Mouse (Mus musculus): Measurements from ENCODE around the gene Plekhg2. TPM values are rescaled to one million over a fixed set of nuclear protein-coding genes. Genes with fewer than 3 reads are reported as not detected.

Gene Plekhg2
- polyA plus RNA-seq, 1 experiment = not detected

DNA sequence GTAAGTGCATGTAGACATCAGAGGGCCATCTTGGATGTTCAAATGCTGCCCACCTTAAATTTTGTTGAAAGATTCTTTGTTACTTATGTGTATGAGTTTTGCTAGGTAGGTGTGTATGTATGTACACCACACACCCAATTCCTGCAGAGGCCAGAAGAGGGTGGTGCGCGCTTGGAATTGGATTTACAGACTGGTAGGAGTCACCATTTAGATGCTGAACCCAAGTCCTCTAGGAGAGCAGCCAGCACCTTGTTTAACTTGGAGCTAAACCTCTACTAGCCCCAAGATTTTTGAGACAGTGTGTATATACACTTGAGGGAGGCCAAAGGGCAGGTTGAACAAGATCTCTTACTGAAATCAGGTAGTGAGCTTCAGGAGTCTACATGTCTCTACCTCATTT lies 19.1 kb downstream of the Plekhg2 start:
- H3K4me1 ChIP-seq (ENCODE audit: control insufficient read depth, insufficient read depth, low read length) = peaks cover 7% of the 10 kb centered on the region
- 86% methylated on average over 2 of the region's 2 CpGs for WGBS
- H3K27ac ChIP-seq (ENCODE audit: insufficient read depth, low read depth, low read length) = no peak overlapping the region
- TF ChIP-seq CTCF (IDR thresholded peaks at IDR 0.05; ENCODE audit: insufficient read depth, low read depth, low read length) (no peak), POLR2A (IDR thresholded peaks at IDR 0.05; ENCODE audit: insufficient read depth, low read depth, low read length) (no peak)
- no peak overlapping the region for H3K4me3 ChIP-seq (ENCODE audit: insufficient read depth, low read depth, low read length)

GRCm38 (mm10) chr7:28351676-28352191 lies 20.7 kb downstream of the Plekhg2 start:
- Histone ChIP-seq H3K27ac (ENCODE audit: insufficient read depth, low read depth, low read length) (no peak overlapping the region), H3K4me1 (ENCODE audit: control insufficient read depth, insufficient read depth, low read length) (peaks cover 7% of the 10 kb centered on the region), H3K4me3 (ENCODE audit: insufficient read depth, low read depth, low read length) (no peak overlapping the region)
- TF ChIP-seq CTCF (IDR thresholded peaks at IDR 0.05; ENCODE audit: insufficient read depth, low read depth, low read length) = no peak
- no peak for TF ChIP-seq POLR2A (IDR thresholded peaks at IDR 0.05; ENCODE audit: insufficient read depth, low read depth, low read length)
- 40% methylated on average over 4 of the region's 4 CpGs for WGBS

DNA sequence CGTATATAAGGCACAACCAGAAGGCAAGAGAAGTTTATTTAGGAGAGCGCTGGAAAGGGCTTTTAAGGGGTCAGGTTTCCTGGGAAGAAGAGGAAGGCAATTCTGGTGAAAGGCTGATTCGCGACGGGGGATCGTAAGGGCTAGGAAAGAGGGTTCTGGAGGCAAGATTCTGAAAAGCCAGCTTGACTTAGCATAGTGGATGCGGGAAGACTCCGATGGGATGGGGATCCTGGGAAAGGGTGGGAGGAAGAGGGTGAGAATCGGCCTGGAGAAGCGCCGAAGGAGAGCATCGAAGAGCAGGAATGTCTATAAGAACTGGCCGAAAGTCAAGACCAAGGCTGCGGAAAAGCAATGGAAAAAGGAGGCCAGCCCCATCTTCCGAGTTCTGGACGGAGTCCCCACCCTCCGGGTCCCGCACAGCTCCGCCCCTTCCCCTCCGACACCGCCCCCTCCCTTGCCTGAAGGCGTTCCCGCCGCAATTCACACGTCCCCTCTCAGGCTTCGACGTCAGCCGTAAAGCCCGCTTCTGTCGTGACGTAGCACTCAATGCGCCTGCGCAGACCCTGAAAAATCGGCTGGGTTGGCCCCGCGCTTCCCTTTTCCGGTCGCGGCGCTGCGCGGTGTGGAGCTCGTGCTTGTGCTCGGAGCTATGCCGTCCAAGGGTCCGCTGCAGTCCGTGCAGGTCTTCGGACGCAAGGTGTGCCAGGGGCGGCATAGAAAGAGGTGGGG lies 22.1 kb downstream of the Plekhg2 start, which contains the start of gene Rps16:
TSS of gene Rps16 (plus strand) at position 498 of the 729 bp plus-strand sequence.
- peak; percentile 83 for TF ChIP-seq POLR2A (IDR thresholded peaks at IDR 0.05; ENCODE audit: insufficient read depth, low read depth, low read length)
- no peak for TF ChIP-seq CTCF (IDR thresholded peaks at IDR 0.05; ENCODE audit: insufficient read depth, low read depth, low read length)
- peak within 1 kb of the TSS; percentile 82 for H3K27ac ChIP-seq (ENCODE audit: insufficient read depth, low read depth, low read length)
- H3K4me3 ChIP-seq (ENCODE audit: insufficient read depth, low read depth, low read length) = peak within 1 kb of the TSS; percentile 84
- under 1% methylated on average over 50 of the region's 50 CpGs for WGBS
- peaks cover 7% of the 10 kb centered on the region for H3K4me1 ChIP-seq (ENCODE audit: control insufficient read depth, insufficient read depth, low read length)

GRCm38 (mm10) chr7:28348601-28349000 lies 23.8 kb downstream of the Plekhg2 start:
- Histone ChIP-seq H3K4me1 (ENCODE audit: control insufficient read depth, insufficient read depth, low read length) (peaks cover 7% of the 10 kb centered on the region), H3K27ac (ENCODE audit: insufficient read depth, low read depth, low read length) (no peak overlapping the region), H3K4me3 (ENCODE audit: insufficient read depth, low read depth, low read length) (no peak overlapping the region)
- 81% methylated on average over 7 of the region's 7 CpGs for WGBS
- TF ChIP-seq CTCF (IDR thresholded peaks at IDR 0.05; ENCODE audit: insufficient read depth, low read depth, low read length) = no peak
- TF ChIP-seq POLR2A (IDR thresholded peaks at IDR 0.05; ENCODE audit: insufficient read depth, low read depth, low read length) = no peak

DNA sequence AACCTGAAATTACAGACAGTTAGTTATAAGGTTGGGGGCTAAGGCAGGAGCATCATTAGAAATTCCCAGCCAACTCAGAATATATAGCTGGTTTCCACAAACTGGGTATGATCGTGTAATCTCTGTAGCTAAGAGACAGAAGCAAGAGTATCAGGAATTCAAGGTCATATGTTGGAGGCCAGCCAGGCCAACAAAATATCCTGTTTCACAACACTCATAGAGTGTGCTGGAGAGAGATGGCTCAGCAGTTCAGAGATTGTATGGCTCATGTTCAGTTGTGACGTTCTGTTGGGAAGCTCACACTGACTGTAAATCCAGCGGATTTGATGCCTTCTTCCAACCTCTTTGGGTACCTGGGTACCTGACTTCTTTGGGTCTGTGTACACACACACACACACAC lies 24.7 kb downstream of the Plekhg2 start:
- WGBS = 81% methylated on average over 3 of the region's 3 CpGs
- Histone ChIP-seq H3K4me1 (ENCODE audit: control insufficient read depth, insufficient read depth, low read length) (peaks cover 7% of the 10 kb centered on the region), H3K4me3 (ENCODE audit: insufficient read depth, low read depth, low read length) (no peak overlapping the region), H3K27ac (ENCODE audit: insufficient read depth, low read depth, low read length) (no peak overlapping the region)
- TF ChIP-seq CTCF (IDR thresholded peaks at IDR 0.05; ENCODE audit: insufficient read depth, low read depth, low read length) (no peak), POLR2A (IDR thresholded peaks at IDR 0.05; ENCODE audit: insufficient read depth, low read depth, low read length) (no peak)

DNA sequence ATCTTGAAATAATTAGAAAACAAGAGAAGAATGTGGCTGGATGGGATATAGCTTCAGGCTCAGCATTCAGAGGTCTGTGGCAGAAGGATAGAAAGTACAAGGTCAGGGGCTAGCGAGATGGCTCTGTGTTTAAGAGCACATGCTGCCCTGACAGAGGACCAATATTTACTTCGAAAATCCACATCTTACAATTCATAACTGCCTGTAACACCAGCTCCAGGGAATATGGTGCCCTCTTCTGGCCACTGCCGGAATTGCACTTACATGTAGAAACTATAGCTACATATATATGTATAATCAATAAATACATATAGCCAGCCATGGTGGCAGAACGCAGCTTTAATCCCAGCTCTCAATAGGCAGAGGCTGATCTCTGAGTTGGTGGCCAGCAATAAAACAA lies 27.8 kb downstream of the Plekhg2 start:
- Histone ChIP-seq H3K4me1 (ENCODE audit: control insufficient read depth, insufficient read depth, low read length) (no peaks in the 10 kb centered on the region), H3K4me3 (ENCODE audit: insufficient read depth, low read depth, low read length) (no peak overlapping the region), H3K27ac (ENCODE audit: insufficient read depth, low read depth, low read length) (no peak overlapping the region)
- no peak for TF ChIP-seq CTCF (IDR thresholded peaks at IDR 0.05; ENCODE audit: insufficient read depth, low read depth, low read length)
- TF ChIP-seq POLR2A (IDR thresholded peaks at IDR 0.05; ENCODE audit: insufficient read depth, low read depth, low read length) = no peak
- 3% methylated on average over 4 of the region's 4 CpGs for WGBS

DNA sequence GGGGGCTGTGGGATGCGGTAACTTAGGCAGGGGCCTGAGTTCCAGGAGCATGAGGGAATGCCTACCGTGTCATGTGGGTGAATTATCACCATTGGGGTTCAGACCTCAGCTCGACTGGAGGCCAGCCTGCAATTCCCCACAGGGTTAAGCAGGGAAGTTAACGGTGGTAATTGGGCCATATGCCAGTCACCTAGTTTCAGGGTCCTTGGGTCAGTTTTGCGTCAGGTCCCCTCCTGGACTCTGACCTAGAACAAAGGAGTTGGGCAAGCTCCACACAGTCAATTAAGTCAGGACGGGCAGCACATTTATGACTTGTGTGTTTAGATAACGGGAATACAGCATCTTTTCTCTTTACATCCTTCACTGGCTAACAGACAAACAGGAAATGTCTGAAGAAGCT lies 31.0 kb downstream of the Plekhg2 start:
- no peaks in the 10 kb centered on the region for H3K4me1 ChIP-seq (ENCODE audit: control insufficient read depth, insufficient read depth, low read length)
- no peak overlapping the region for H3K27ac ChIP-seq (ENCODE audit: insufficient read depth, low read depth, low read length)
- WGBS = 51% methylated on average over 7 of the region's 7 CpGs
- no peak overlapping the region for H3K4me3 ChIP-seq (ENCODE audit: insufficient read depth, low read depth, low read length)
- TF ChIP-seq CTCF (IDR thresholded peaks at IDR 0.05; ENCODE audit: insufficient read depth, low read depth, low read length) = no peak
- TF ChIP-seq POLR2A (IDR thresholded peaks at IDR 0.05; ENCODE audit: insufficient read depth, low read depth, low read length) = no peak

DNA sequence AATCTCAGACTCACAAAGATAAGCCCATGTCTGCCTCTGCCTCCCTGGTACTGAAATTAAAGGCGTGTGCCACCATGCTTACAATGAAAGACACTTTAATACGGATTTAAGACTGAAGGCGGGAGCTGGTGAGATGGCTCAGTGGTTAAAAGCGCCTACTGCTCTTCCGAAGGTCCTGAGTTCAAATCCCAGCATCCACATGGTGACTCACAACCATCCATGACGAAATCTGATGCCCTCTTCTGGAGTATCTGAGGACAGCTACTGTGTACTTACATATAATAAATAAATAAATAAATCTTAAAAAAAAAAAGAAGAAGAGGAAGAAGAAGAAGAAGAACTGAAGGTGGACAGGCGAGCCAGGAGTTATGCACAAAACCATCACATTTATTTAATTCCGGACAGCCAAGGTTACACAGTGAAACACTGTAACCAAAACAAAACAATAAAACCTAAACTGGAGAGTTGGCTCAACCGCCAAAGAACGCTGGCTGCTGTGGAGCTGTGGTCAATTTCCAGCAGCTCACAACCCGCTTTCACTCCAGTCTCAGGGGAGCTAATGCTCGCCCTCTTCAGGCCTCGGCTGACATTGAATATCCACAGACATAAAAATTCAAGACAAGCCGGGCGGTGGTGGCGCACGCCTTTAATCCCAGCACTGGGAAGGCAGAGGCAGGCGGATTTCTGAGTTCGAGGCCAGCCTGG lies 33.0 kb downstream of the Plekhg2 start:
- Histone ChIP-seq H3K4me1 (ENCODE audit: control insufficient read depth, insufficient read depth, low read length) (peaks cover 3% of the 10 kb centered on the region; the same call in 1 of the 2 replicates), H3K27ac (ENCODE audit: insufficient read depth, low read depth, low read length) (peak overlapping the region; percentile 77)
- 61% methylated on average over 19 of the region's 19 CpGs for WGBS

More for the DNA sequence above, 33.0 kb downstream of the Plekhg2 start:
- no peak overlapping the region for H3K4me3 ChIP-seq (ENCODE audit: insufficient read depth, low read depth, low read length)
- TF ChIP-seq POLR2A (IDR thresholded peaks at IDR 0.05; ENCODE audit: insufficient read depth, low read depth, low read length) (no peak), CTCF (IDR thresholded peaks at IDR 0.05; ENCODE audit: insufficient read depth, low read depth, low read length) (no peak)
